In the genomic region with DNA sequence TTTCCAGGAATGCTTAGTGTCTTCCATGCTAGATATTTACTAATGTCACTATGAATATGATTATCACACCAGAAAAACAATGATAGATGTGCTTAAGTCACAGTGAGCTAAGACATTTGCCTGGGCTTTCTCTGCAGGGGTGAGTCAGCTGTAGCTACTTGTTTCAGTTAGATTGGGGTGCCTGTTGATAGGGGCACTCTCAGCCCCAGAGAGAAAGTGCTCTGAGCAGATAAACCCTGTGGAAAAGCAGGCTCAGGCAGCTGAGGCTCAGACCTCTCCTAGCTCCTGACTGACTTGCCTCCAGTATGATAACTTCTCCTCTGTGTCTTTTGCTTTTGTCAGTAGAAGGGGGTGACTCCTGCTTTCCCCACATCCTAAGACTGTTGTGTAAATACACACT, we compare ENCODE assay signal across 18 mouse cellular contexts. TPM values are rescaled to one million over a fixed set of nuclear protein-coding genes. Genes with fewer than 3 reads are reported as not detected.
DNase-seq lines count a peak whose midpoint lies in the region; ATAC-seq and TF ChIP-seq lines count a peak whose summit lies in the region.
"Had no signal": no experiment of that assay in that cellular context is flagged by ENCODE, and none has a peak within 500 bp of the region (broad histone marks: within the 10 kb centered on the region; RNA-seq: fewer than 3 reads in every experiment).

No protein-coding gene starts in this region.

- peak overlapping the region; percentile 17 for H3K4me2 ChIP-seq in liver, embryonic 13.5 days
- no peak overlapping the region for H3K4me2 ChIP-seq in stomach, embryonic 16.5 days (ENCODE audit: low read depth, low read length)
- H3K4me2 ChIP-seq in forebrain, postnatal 0 days (ENCODE audit: low read depth), result no peak overlapping the region
- H3K4me2 ChIP-seq: embryonic facial prominence, embryonic 15.5 days; neural tube, embryonic 15.5 days had no signal

- peaks cover 5% of the 10 kb centered on the region; the same call in 1 of the 2 replicates for H3K9me3 ChIP-seq in megakaryocyte, embryonic 14.5 days
- H3K9me3 ChIP-seq in liver, embryonic 13.5 days (replicated peaks), result no peaks in the 10 kb centered on the region
- no peaks in the 10 kb centered on the region for H3K9me3 ChIP-seq in stomach, embryonic 16.5 days (replicated peaks; ENCODE audit: control insufficient read depth, low read length)
- H3K9me3 ChIP-seq in embryonic facial prominence, embryonic 10.5 days, result no peaks in the 10 kb centered on the region
- H3K9me3 ChIP-seq in forebrain, postnatal 0 days (ENCODE audit: low read length), result no peaks in the 10 kb centered on the region
- H3K9me3 ChIP-seq: embryonic facial prominence, embryonic 15.5 days; midbrain, embryonic 10.5 days; neural tube, embryonic 15.5 days had no signal

- peak overlapping the region; percentile 91 for H3K27ac ChIP-seq in liver, embryonic 13.5 days
- no peak overlapping the region for H3K27ac ChIP-seq in stomach, embryonic 16.5 days (ENCODE audit: low read length)
- no peak overlapping the region for H3K27ac ChIP-seq in embryonic facial prominence, embryonic 10.5 days (replicated peaks)
- H3K27ac ChIP-seq in forebrain, postnatal 0 days (ENCODE audit: low read depth, low read length), result no peak overlapping the region
- H3K27ac ChIP-seq: embryonic facial prominence, embryonic 15.5 days; midbrain, embryonic 10.5 days; neural tube, embryonic 15.5 days had no signal

- H3K36me3 ChIP-seq in megakaryocyte, embryonic 14.5 days (replicated peaks; ENCODE audit: low read length), result no peaks in the 10 kb centered on the region
- no peaks in the 10 kb centered on the region for H3K36me3 ChIP-seq in liver, embryonic 13.5 days
- no peaks in the 10 kb centered on the region for H3K36me3 ChIP-seq in stomach, embryonic 16.5 days (ENCODE audit: control insufficient read depth, insufficient read depth, low read length)
- H3K36me3 ChIP-seq in embryonic facial prominence, embryonic 10.5 days (replicated peaks), result no peaks in the 10 kb centered on the region
- no peaks in the 10 kb centered on the region for H3K36me3 ChIP-seq in forebrain, postnatal 0 days (ENCODE audit: insufficient read depth)
- H3K36me3 ChIP-seq: embryonic facial prominence, embryonic 15.5 days; midbrain, embryonic 10.5 days; neural tube, embryonic 15.5 days had no signal

- peak; percentile 82 for DNase-seq in liver, embryonic 13.5 days
- DNase-seq in embryonic facial prominence, embryonic 10.5 days (ENCODE audit: low spot score), result no peak
- DNase-seq in left cerebral cortex, postnatal 36 days (ENCODE audit: low spot score in 2 of 2), result no peak
- no peak for DNase-seq in forebrain, postnatal 0 days
- DNase-seq: adrenal gland, postnatal 25 days; cerebellum, adult 11-12 months; heart, postnatal 14 days; lung, adult 2 months; thymus, postnatal 36 days had no signal

- TF ChIP-seq CTCF in forebrain, postnatal 0 days (IDR thresholded peaks at IDR 0.05; ENCODE audit: low read depth), result no peak

- H3K27me3 ChIP-seq in megakaryocyte, embryonic 14.5 days (replicated peaks), result peaks cover 2% of the 10 kb centered on the region
- no peaks in the 10 kb centered on the region for H3K27me3 ChIP-seq in liver, embryonic 13.5 days
- no peaks in the 10 kb centered on the region for H3K27me3 ChIP-seq in stomach, embryonic 16.5 days (ENCODE audit: control insufficient read depth, insufficient read depth, low read length)
- no peaks in the 10 kb centered on the region for H3K27me3 ChIP-seq in embryonic facial prominence, embryonic 10.5 days (replicated peaks; ENCODE audit: low read depth, poor library complexity, severe bottlenecking)
- no peaks in the 10 kb centered on the region for H3K27me3 ChIP-seq in forebrain, postnatal 0 days (ENCODE audit: insufficient read depth, low read length)
- H3K27me3 ChIP-seq: embryonic facial prominence, embryonic 15.5 days; neural tube, embryonic 15.5 days had no signal

- ATAC-seq in megakaryocyte, adult 5-6 weeks (ENCODE audit: poor library complexity, severe bottlenecking), result no peak
- peak; percentile 88 for ATAC-seq in common myeloid progenitor, adult 5-6 weeks (replicated peaks; ENCODE audit: low read depth, poor library complexity, severe bottlenecking)
- ATAC-seq in liver, embryonic 13.5 days (ENCODE audit: low read depth), result peak; percentile 98
- ATAC-seq in stomach, embryonic 16.5 days (ENCODE audit: insufficient read depth, low FRiP score), result peak; percentile 69; the same call in 1 of the 2 replicates
- ATAC-seq in forebrain, postnatal 0 days, result no peak
- ATAC-seq: forebrain, embryonic 14.5 days; hindbrain, embryonic 16.5 days had no signal

- H3K4me1 ChIP-seq in megakaryocyte, embryonic 14.5 days, result peaks cover 73% of the 10 kb centered on the region
- peaks cover 61% of the 10 kb centered on the region for H3K4me1 ChIP-seq in liver, embryonic 13.5 days (replicated peaks)
- 0 out of 2 replicates have a peak, but pooled peaks cover 2% of the 10 kb centered on the region for H3K4me1 ChIP-seq in stomach, embryonic 16.5 days (ENCODE audit: control insufficient read depth, insufficient read depth, low read length)
- H3K4me1 ChIP-seq in embryonic facial prominence, embryonic 10.5 days, result no peaks in the 10 kb centered on the region; the same call in 1 of the 2 replicates
- no peaks in the 10 kb centered on the region for H3K4me1 ChIP-seq in forebrain, postnatal 0 days (ENCODE audit: insufficient read depth)
- H3K4me1 ChIP-seq: embryonic facial prominence, embryonic 15.5 days; midbrain, embryonic 10.5 days; neural tube, embryonic 15.5 days had no signal

- H3K9ac ChIP-seq in liver, embryonic 13.5 days, result peak overlapping the region; percentile 50; the same call in 1 of the 2 replicates
- no peak overlapping the region for H3K9ac ChIP-seq in stomach, embryonic 16.5 days (ENCODE audit: low read length)
- no peak overlapping the region for H3K9ac ChIP-seq in forebrain, postnatal 0 days
- H3K9ac ChIP-seq: embryonic facial prominence, embryonic 15.5 days; neural tube, embryonic 15.5 days had no signal

- intact Hi-C loops in left cerebral cortex, postnatal 36 days (cut with DNase I), result no loop called here

- H3K4me3 ChIP-seq in megakaryocyte, embryonic 14.5 days (replicated peaks), result peak overlapping the region; percentile 2
- H3K4me3 ChIP-seq in liver, embryonic 13.5 days (replicated peaks), result no peak overlapping the region
- H3K4me3 ChIP-seq in stomach, embryonic 16.5 days (replicated peaks; ENCODE audit: low read length), result no peak overlapping the region
- no peak overlapping the region for H3K4me3 ChIP-seq in embryonic facial prominence, embryonic 10.5 days
- H3K4me3 ChIP-seq in forebrain, postnatal 0 days (ENCODE audit: low read depth, low read length), result no peak overlapping the region
- H3K4me3 ChIP-seq: embryonic facial prominence, embryonic 15.5 days; midbrain, embryonic 10.5 days; neural tube, embryonic 15.5 days had no signal

RNA-seq across cellular contexts. Expression of a gene that starts 30.2 kb away (rescaled TPM):
- 106 and 185 TPM in 2 replicates for polyA plus RNA-seq in megakaryocyte, embryonic 14.5 days (2012; ENCODE audit: insufficient read depth, low replicate concordance)
- total RNA-seq in megakaryocyte, adult 5-6 weeks (2015), result 2.9 and 3.0 TPM in 2 replicates
- 4.5 and 5.4 TPM in 2 replicates for total RNA-seq in megakaryocyte, adult 5-6 weeks (2017)
- 16.6 and 25.2 TPM in 2 replicates for total RNA-seq in common myeloid progenitor, adult 5-6 weeks (2017)
- polyA plus RNA-seq in liver, embryonic 13.5 days (2015; fragmentation: Nextera tagmentation; extraction: Ambion mirVana), result 10.5 and 12.6 TPM in 2 replicates
- polyA plus RNA-seq in stomach, embryonic 16.5 days (2015; fragmentation: Nextera tagmentation; extraction: Ambion mirVana), result 34.1 and 36.3 TPM in 2 replicates
- 50.3 and 52.5 TPM in 2 replicates for polyA plus RNA-seq in embryonic facial prominence, embryonic 10.5 days (2016; fragmentation: Nextera tagmentation; extraction: Ambion mirVana)
- 10 to 100 TPM; 38.7 to 38.8 TPM for total RNA-seq in left cerebral cortex, postnatal 36 days (2021)
- total RNA-seq in forebrain, postnatal 0 days (2014; rRNA removed), result 79.2 and 84.2 TPM in 2 replicates
- 40.3 and 43.8 TPM in 2 replicates for polyA plus RNA-seq in forebrain, postnatal 0 days (2015; fragmentation: Nextera tagmentation; extraction: Ambion mirVana)

Comparison
In these comparisons a context has a peak if more than half of its experiments do, and no peak if none do; other contexts are left out.
1. ATAC-seq: peak in common myeloid progenitor, adult 5-6 weeks (single experiment), liver, embryonic 13.5 days (single experiment) and stomach, embryonic 16.5 days (single experiment); none in megakaryocyte, adult 5-6 weeks (single experiment) and forebrain, postnatal 0 days (single experiment).